In the genomic region with DNA sequence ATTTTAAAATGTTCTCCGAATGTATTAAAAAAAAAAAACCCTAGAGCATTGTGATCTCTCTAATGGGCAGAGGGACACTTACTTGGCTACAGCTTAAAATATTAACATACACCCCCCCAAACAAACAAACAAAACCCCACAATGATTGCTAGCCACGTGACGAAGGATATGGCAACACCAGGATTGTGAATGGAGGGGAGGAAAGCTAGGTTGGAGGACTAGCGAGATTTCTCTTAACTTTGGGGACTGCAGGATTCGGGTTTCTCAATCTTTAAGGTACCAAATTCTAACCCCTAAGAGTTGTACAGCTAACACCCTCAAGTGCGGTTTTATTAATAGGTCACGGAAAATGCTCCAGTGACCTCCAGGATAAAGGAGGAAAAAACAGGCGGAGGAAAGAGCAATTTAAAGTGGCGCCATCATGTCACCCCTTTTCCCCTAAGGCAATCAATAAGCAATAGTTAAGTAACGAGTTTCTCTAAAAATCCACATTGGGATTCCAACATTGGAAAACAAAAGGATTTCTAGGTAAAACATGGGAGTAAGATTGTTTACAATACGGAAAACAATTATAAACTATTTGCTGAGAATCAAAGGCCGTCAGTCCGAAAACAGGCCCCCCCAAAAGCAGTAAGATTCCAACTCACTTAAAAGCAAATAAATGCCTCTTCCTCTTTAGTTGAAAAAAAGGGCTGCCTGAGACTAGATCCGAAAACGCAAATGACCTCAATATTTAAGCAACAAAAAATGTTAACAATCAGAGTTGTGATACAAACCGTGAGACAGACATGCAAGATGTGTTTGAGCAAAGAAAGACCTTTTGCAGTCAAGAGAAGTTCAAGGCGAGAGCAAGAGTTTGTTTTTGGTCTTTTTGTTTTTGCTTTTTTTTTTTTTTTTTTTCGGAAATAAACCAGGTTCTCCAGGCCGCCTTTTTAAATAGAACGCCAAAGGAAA, we compare ENCODE assay signal across 8 mouse cellular contexts. TPM values are rescaled to one million over a fixed set of nuclear protein-coding genes. Genes with fewer than 3 reads are reported as not detected.
DNase-seq lines count a peak whose midpoint lies in the region; ATAC-seq and TF ChIP-seq lines count a peak whose summit lies in the region.

No protein-coding gene starts in this region.

- no peak for TF ChIP-seq CTCF in liver, postnatal 0 days (IDR thresholded peaks at IDR 0.05; ENCODE audit: low read depth)

- no peak for DNase-seq in heart, postnatal 14 days
- DNase-seq in ZHBTc4 (ENCODE audit: low read depth, low spot score): peak; percentile 51
- peak; percentile 19 for DNase-seq in liver, postnatal 0 days
- DNase-seq in splenic B cell, adult 2 months (ENCODE audit: low read depth, low spot score): peak; percentile 48
- DNase-seq in cerebellum, adult 8-10 months: no peak
- no peak for DNase-seq in layer of hippocampus, postnatal 25 days (ENCODE audit: extremely low spot score in 1 of 2, low spot score in 1 of 2)

- no peak for TF ChIP-seq EP300 in liver, postnatal 0 days (IDR thresholded peaks at IDR 0.05; ENCODE audit: low read depth)

- peak overlapping the region; percentile 100 for H3K27ac ChIP-seq in heart, embryonic 13.5 days (replicated peaks)
- peak overlapping the region; percentile 100 for H3K27ac ChIP-seq in heart, embryonic 15.5 days
- H3K27ac ChIP-seq in liver, postnatal 0 days (ENCODE audit: low read depth): peak overlapping the region; percentile 100

- H3K4me3 ChIP-seq in heart, embryonic 13.5 days: peak overlapping the region; percentile 92
- peak overlapping the region; percentile 82 for H3K4me3 ChIP-seq in heart, embryonic 15.5 days
- peak overlapping the region; percentile 68 for H3K4me3 ChIP-seq in liver, postnatal 0 days (ENCODE audit: low read depth, low read length)

- no peak for ATAC-seq in heart, embryonic 13.5 days (ENCODE audit: extremely low read depth, insufficient number of reproducible peaks, low FRiP score, low TSS enrichment)
- ATAC-seq in heart, embryonic 15.5 days (replicated peaks; ENCODE audit: insufficient number of reproducible peaks, insufficient read depth, low FRiP score, low read depth): no peak
- no peak for ATAC-seq in liver, postnatal 0 days

- H3K4me2 ChIP-seq in heart, embryonic 13.5 days: peak overlapping the region; percentile 83
- H3K4me2 ChIP-seq in heart, embryonic 15.5 days: peak overlapping the region; percentile 62
- H3K4me2 ChIP-seq in liver, postnatal 0 days (ENCODE audit: low read depth, low read length): peak overlapping the region; percentile 80

- peak overlapping the region; percentile 99 for H3K9ac ChIP-seq in heart, embryonic 13.5 days
- peak overlapping the region; percentile 100 for H3K9ac ChIP-seq in heart, embryonic 15.5 days
- peak overlapping the region; percentile 98 for H3K9ac ChIP-seq in liver, postnatal 0 days (replicated peaks)

- H3K4me1 ChIP-seq in heart, embryonic 13.5 days: peaks cover 46% of the 10 kb centered on the region
- H3K4me1 ChIP-seq in heart, embryonic 15.5 days (replicated peaks): peaks cover 16% of the 10 kb centered on the region
- peaks cover 24% of the 10 kb centered on the region for H3K4me1 ChIP-seq in liver, postnatal 0 days (ENCODE audit: insufficient read depth)

- intact Hi-C loops in heart, postnatal 14 days (cut with DNase I): loop anchor here (2.0 to 10.0 kb wide), 5 partner anchors 16 to 206 kb away; partner anchors contain the start of gene Mapt

- under 1% methylated on average over 20 of the region's 20 CpGs for WGBS in heart, embryonic 13.5 days
- WGBS in heart, embryonic 15.5 days: under 1% methylated on average over 20 of the region's 20 CpGs
- WGBS in liver, postnatal 0 days (ENCODE audit: insufficient replicate concordance): 0% methylated on average over 20 of the region's 20 CpGs

- no peaks in the 10 kb centered on the region for H3K27me3 ChIP-seq in heart, embryonic 13.5 days (replicated peaks)
- no peaks in the 10 kb centered on the region for H3K27me3 ChIP-seq in heart, embryonic 15.5 days
- no peaks in the 10 kb centered on the region for H3K27me3 ChIP-seq in liver, postnatal 0 days (ENCODE audit: insufficient read depth, low read length)
- H3K27me3 ChIP-seq in splenic B cell, adult 2 months (ENCODE audit: control insufficient read depth, insufficient read depth, low read length, poor library complexity, severe bottlenecking): no peaks in the 10 kb centered on the region

- H3K36me3 ChIP-seq in heart, embryonic 13.5 days: no peaks in the 10 kb centered on the region
- no peaks in the 10 kb centered on the region for H3K36me3 ChIP-seq in heart, embryonic 15.5 days
- H3K36me3 ChIP-seq in liver, postnatal 0 days (replicated peaks; ENCODE audit: insufficient read depth, low read length): no peaks in the 10 kb centered on the region
- no peaks in the 10 kb centered on the region for H3K36me3 ChIP-seq in splenic B cell, adult 2 months (ENCODE audit: control insufficient read depth, insufficient read depth, low read length, poor library complexity, severe bottlenecking)

- H3K9me3 ChIP-seq in heart, embryonic 13.5 days: no peaks in the 10 kb centered on the region
- no peaks in the 10 kb centered on the region for H3K9me3 ChIP-seq in heart, embryonic 15.5 days (replicated peaks)
- no peaks in the 10 kb centered on the region for H3K9me3 ChIP-seq in liver, postnatal 0 days (ENCODE audit: low read length)

RNA-seq across cellular contexts. Expression of gene Kansl1, which starts 27.9 kb away (rescaled TPM):
- 12.6 and 13.3 TPM in 2 replicates for polyA plus RNA-seq in heart, embryonic 13.5 days (2015; fragmentation: Nextera tagmentation; extraction: Ambion mirVana)
- 10 to 100 TPM; 31.6 to 32.3 TPM for total RNA-seq in heart, postnatal 14 days (2021)
- 11.7 and 15.0 TPM in 2 replicates for polyA plus RNA-seq in heart, embryonic 15.5 days (2015; fragmentation: Nextera tagmentation; extraction: Ambion mirVana)
- 3.8 and 4.1 TPM in 2 replicates for polyA plus RNA-seq in liver, postnatal 0 days (2015; fragmentation: Nextera tagmentation; extraction: Ambion mirVana)
- total RNA-seq in layer of hippocampus, postnatal 25 days (2021): 10 to 100 TPM; 61.0 to 69.9 TPM

Comparison
In these comparisons a context has a peak if more than half of its experiments do, and no peak if none do; other contexts are left out.
1. DNase-seq: peak in ZHBTc4 (single experiment), liver, postnatal 0 days (single experiment) and splenic B cell, adult 2 months (single experiment); none in heart, postnatal 14 days (0 of 2), cerebellum, adult 8-10 months (single experiment) and layer of hippocampus, postnatal 25 days (0 of 2).
2. Peak in every context shown above with its lines, with median percentiles within 50 percentile points of each other: H3K27ac ChIP-seq, H3K4me2 ChIP-seq, H3K4me3 ChIP-seq and H3K9ac ChIP-seq.